ENCODE assay signal across 9 mouse cellular contexts in the genomic region with DNA sequence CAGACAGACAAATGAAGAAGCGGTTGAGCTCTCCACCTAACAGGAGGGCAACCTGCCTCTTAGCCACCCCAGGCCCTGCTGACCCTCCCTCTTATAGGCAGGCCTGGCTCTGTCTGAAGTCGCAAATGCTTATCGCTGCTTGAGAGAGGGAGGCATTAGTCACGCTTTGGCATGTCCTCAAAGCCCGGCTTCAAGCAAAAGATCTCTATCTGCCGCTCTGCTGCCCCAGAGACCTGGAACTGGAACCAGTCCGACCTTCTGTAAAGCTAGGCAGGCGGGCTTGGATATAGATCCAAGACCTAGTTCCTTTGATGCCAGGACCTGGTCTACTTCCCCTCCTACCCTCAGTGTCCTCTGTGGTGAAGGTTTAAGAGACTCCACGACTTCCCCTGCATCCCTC. TPM values are rescaled to one million over a fixed set of nuclear protein-coding genes. Genes with fewer than 3 reads are reported as not detected.
DNase-seq lines count a peak whose midpoint lies in the region; ATAC-seq lines count a peak whose summit lies in the region.
"Had no signal": no experiment of that assay in that cellular context is flagged by ENCODE, and none has a peak within 500 bp of the region (broad histone marks: within the 10 kb centered on the region; RNA-seq: fewer than 3 reads in every experiment).

No protein-coding gene starts in this region.

- no peak overlapping the region for H3K4me2 ChIP-seq in hindbrain, embryonic 11.5 days (replicated peaks; ENCODE audit: low read depth, low read length)
- H3K4me2 ChIP-seq: embryonic facial prominence, embryonic 12.5 days had no signal

- H3K27ac ChIP-seq in hindbrain, embryonic 11.5 days (ENCODE audit: low read depth, low read length): no peak overlapping the region
- H3K27ac ChIP-seq: embryonic facial prominence, embryonic 12.5 days had no signal

- H3K4me3 ChIP-seq in hindbrain, embryonic 11.5 days (ENCODE audit: low read depth, low read length): no peak overlapping the region
- H3K4me3 ChIP-seq: embryonic facial prominence, embryonic 12.5 days had no signal

- peak; percentile 33 to 54 for DNase-seq in heart, adult 18-20 months
- no peak for DNase-seq in heart, adult 8-10 months (ENCODE audit: low spot score)
- DNase-seq in ovary, adult 18-20 months (ENCODE audit: low spot score): peak; percentile 57
- no peak for DNase-seq in ovary, postnatal 10 days (ENCODE audit: low spot score)
- peak; percentile 85 for DNase-seq in cerebellum, adult 9-11 months
- peak; percentile 69 to 76 for DNase-seq in urinary bladder, postnatal 36 days (ENCODE audit: low spot score in 2 of 2)
- no peak for DNase-seq in natural killer cell, adult 2 months (ENCODE audit: low spot score in 2 of 2)
- DNase-seq in hindbrain, embryonic 11.5 days (ENCODE audit: low spot score): no peak

- no peak for ATAC-seq in hindbrain, embryonic 11.5 days (ENCODE audit: low FRiP score)

- no peaks in the 10 kb centered on the region for H3K27me3 ChIP-seq in hindbrain, embryonic 11.5 days (ENCODE audit: control insufficient read depth, insufficient read depth, low read length)
- H3K27me3 ChIP-seq: embryonic facial prominence, embryonic 12.5 days had no signal

- 62% methylated on average over 9 of the region's 9 CpGs for WGBS in hindbrain, embryonic 11.5 days

- no peaks in the 10 kb centered on the region for H3K9me3 ChIP-seq in hindbrain, embryonic 11.5 days (ENCODE audit: control insufficient read depth, low read length)
- H3K9me3 ChIP-seq: embryonic facial prominence, embryonic 12.5 days had no signal

- no peaks in the 10 kb centered on the region for H3K36me3 ChIP-seq in hindbrain, embryonic 11.5 days (ENCODE audit: control insufficient read depth, insufficient read depth, low read length)
- H3K36me3 ChIP-seq: embryonic facial prominence, embryonic 12.5 days had no signal

- H3K9ac ChIP-seq in hindbrain, embryonic 11.5 days (ENCODE audit: low read depth, low read length): no peak overlapping the region
- H3K9ac ChIP-seq: embryonic facial prominence, embryonic 12.5 days had no signal

- H3K4me1 ChIP-seq in hindbrain, embryonic 11.5 days (replicated peaks; ENCODE audit: control insufficient read depth, insufficient read depth, low read length): no peaks in the 10 kb centered on the region

RNA-seq across cellular contexts. Expression of a gene that starts 29.0 kb away (rescaled TPM):
- 10 to 100 TPM; 36.6 to 38.6 TPM for total RNA-seq in heart, adult 18-20 months (2021)
- total RNA-seq in heart, adult 8-10 months (2022): 10 to 100 TPM; 33.5 to 40.0 (median 34.3) TPM
- 24.6 and 25.2 TPM in 2 replicates for polyA plus RNA-seq in hindbrain, embryonic 11.5 days (2014; fragmentation: Nextera tagmentation; extraction: Ambion mirVana)

RNA-seq across cellular contexts. Expression of a gene that starts 41.7 kb away (rescaled TPM):
- total RNA-seq in heart, adult 18-20 months (2021): 10 to 100 TPM; 15.1 to 19.3 TPM
- 10 to 100 TPM; 17.5 to 27.7 (median 22.0) TPM for total RNA-seq in heart, adult 8-10 months (2022)
- polyA plus RNA-seq in hindbrain, embryonic 11.5 days (2014; fragmentation: Nextera tagmentation; extraction: Ambion mirVana): 9.8 and 11.2 TPM in 2 replicates

Comparison
In these comparisons a context has a peak if more than half of its experiments do, and no peak if none do; other contexts are left out.
1. DNase-seq: peak in heart, adult 18-20 months (2 of 2), ovary, adult 18-20 months (single experiment), cerebellum, adult 9-11 months (single experiment) and urinary bladder, postnatal 36 days (2 of 2); none in heart, adult 8-10 months (single experiment), ovary, postnatal 10 days (single experiment), natural killer cell, adult 2 months (0 of 2) and hindbrain, embryonic 11.5 days (single experiment).